Mouse (Mus musculus): ENCODE results near the gene Gcg. TPM values are rescaled to one million over a fixed set of nuclear protein-coding genes. Genes with fewer than 3 reads are reported as not detected.

Gene Gcg
- 0.18 TPM in 1 of 2 replicates, not detected in the other for polyA plus RNA-seq (2016; fragmentation: Nextera tagmentation; extraction: Ambion mirVana)

DNA sequence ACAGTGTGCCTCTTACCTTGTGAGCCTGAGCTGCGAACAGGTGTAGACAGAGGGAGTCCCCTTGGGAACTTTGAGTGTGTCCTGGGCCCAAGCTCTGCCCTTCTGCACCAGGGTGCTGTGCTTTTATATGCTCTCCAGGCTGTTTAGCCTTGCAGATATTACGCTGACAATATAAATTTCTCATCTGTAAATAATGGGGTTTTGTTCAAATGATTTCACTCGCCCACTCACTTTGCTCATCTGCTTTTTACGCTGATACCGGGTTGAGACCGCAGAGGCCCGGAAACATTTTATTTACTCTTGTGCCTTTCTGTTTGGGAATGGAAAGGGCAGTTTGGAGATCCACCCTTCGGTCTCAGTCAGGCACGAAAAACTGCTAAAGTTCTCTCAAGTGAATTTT, at the start of gene Gcg:
Gene Gcg, minus strand, starts transcription at position 101 of the 400 bp plus-strand sequence.
- Histone ChIP-seq H3K36me3 (no peaks in the 10 kb centered on the region), H3K27me3 (ENCODE audit: low read depth, poor library complexity, severe bottlenecking) (no peaks in the 10 kb centered on the region), H3K27ac (no peak within 1 kb of the TSS), H3K9me3 (replicated peaks) (no peaks in the 10 kb centered on the region), H3K4me1 (no peaks in the 10 kb centered on the region), H3K4me3 (no peak within 1 kb of the TSS)
- WGBS, result 93% methylated on average over 9 of the region's 9 CpGs
- DNase-seq (ENCODE audit: low spot score), result no peak

DNA sequence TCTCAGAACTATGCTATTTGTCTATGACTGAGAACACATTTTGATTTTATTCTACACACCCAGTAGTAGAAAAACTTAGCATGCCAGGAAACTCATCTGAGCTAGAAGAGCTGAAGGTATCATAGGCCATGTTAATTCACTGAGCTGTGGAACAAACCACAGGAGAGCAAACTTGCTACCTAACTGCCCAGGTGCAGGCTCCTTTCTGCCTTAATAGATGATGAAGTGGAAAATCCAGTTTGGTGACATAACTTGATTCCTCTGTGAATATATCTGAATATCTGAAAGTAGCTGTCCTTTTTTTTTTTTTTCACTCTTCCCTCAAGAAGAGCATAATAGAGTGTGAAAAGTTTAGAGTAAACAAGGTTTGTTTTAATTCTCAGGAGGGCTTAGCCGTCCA, 47.6 kb upstream of the Gcg start:
- no peaks in the 10 kb centered on the region for H3K27me3 ChIP-seq (ENCODE audit: low read depth, poor library complexity, severe bottlenecking)
- no peaks in the 10 kb centered on the region for H3K36me3 ChIP-seq
- H3K9me3 ChIP-seq (replicated peaks), result no peaks in the 10 kb centered on the region
- DNase-seq (ENCODE audit: low spot score), result no peak
- no peak overlapping the region for H3K27ac ChIP-seq
- WGBS, result 67% methylated on average over 1 of the region's 1 CpGs
- H3K4me1 ChIP-seq, result no peaks in the 10 kb centered on the region
- no peak overlapping the region for H3K4me3 ChIP-seq

DNA sequence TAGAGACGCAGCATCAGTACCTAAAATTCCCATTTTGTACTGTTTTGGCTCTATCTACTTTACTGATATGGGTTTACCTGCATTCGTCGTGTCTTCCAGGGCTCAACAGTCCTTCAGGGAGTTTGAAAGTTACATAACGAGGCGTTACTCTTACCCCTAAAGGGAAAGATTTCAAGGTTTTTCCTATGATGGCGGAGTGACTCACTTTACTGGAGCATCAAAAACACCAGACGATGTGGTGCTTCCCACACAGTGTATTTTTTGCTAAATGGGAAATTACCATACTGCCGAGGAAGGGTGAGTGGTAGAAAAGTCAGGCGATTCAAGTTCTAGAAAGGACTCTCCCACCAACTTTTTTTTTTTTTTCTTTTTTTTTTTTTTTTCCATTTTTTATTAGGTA, 42.9 kb upstream of the Gcg start:
- H3K4me3 ChIP-seq, result no peak overlapping the region
- WGBS, result 89% methylated on average over 9 of the region's 9 CpGs
- H3K27me3 ChIP-seq (ENCODE audit: low read depth, poor library complexity, severe bottlenecking), result no peaks in the 10 kb centered on the region
- H3K9me3 ChIP-seq (replicated peaks), result no peaks in the 10 kb centered on the region
- no peak for DNase-seq (ENCODE audit: low spot score)
- no peaks in the 10 kb centered on the region for H3K4me1 ChIP-seq
- H3K36me3 ChIP-seq, result no peaks in the 10 kb centered on the region
- no peak overlapping the region for H3K27ac ChIP-seq

DNA sequence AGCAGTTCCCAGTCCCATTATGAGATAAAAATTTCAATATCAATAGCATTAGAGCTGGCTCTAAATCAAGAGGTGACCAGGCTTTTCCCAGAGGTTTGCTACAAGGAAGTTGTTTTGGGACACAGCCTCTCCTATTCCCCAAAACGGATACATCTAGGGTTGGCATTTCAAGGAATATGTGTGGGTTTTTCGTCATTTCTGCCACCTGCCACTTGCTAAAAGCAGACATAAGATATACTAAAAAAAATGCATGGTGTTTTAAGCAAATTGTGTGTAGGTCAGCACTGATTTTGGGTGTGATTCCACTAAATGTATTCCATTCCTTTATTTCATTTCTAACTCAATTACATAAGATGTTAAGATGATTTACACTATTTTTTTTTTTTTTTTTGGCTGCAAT, 34.3 kb upstream of the Gcg start:
- Histone ChIP-seq H3K36me3 (no peaks in the 10 kb centered on the region), H3K27me3 (ENCODE audit: low read depth, poor library complexity, severe bottlenecking) (no peaks in the 10 kb centered on the region), H3K27ac (no peak overlapping the region), H3K4me1 (no peaks in the 10 kb centered on the region), H3K9me3 (replicated peaks) (no peaks in the 10 kb centered on the region), H3K4me3 (no peak overlapping the region)
- DNase-seq (ENCODE audit: low spot score), result no peak
- WGBS, result 84% methylated on average over 2 of the region's 2 CpGs

DNA sequence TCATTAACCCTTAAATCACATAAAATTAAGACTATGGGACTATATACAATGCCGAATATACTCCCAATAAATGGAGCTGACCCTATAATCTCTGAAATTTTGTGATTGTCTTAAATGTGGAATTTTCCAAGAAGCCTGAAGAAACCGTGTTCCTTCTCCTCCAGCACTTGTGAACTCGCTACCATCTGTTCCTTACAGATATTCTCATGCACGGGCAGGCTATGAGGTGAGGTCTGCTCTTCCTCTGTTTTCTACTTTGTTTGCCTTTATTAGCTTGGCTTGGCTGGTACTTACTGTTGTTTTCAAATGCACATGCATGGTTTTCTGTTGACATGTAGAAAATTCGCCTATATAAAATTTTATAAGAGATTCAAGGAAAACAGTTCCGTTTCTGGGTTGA, 31.0 kb upstream of the Gcg start:
- Histone ChIP-seq H3K36me3 (no peaks in the 10 kb centered on the region), H3K9me3 (replicated peaks) (no peaks in the 10 kb centered on the region), H3K4me1 (no peaks in the 10 kb centered on the region), H3K27ac (no peak overlapping the region), H3K4me3 (no peak overlapping the region), H3K27me3 (ENCODE audit: low read depth, poor library complexity, severe bottlenecking) (no peaks in the 10 kb centered on the region)
- 88% methylated on average over 6 of the region's 6 CpGs for WGBS
- DNase-seq (ENCODE audit: low spot score), result no peak

DNA sequence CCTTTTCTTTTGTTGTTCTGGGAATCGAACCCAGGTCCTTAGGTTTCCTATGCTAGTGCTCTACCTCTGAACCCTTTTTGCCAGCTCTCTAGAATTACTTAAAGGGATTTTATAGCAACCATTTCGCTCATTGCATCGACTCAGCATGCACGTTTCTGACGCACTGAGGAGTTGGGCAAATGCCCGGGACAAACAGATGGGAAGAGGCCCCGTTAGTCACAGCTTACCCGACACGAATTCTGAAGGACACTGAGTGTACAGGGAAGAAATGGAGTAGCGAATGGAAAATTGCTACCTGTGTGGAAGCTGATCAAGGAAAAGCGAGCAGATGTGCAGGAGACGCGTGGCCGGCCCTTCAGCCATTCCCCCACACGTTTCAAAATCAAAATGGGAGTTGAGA, 30.0 kb upstream of the Gcg start:
- no peaks in the 10 kb centered on the region for H3K36me3 ChIP-seq
- H3K4me1 ChIP-seq, result no peaks in the 10 kb centered on the region
- H3K27me3 ChIP-seq (ENCODE audit: low read depth, poor library complexity, severe bottlenecking), result no peaks in the 10 kb centered on the region
- 91% methylated on average over 15 of the region's 15 CpGs for WGBS
- no peak overlapping the region for H3K4me3 ChIP-seq
- no peak for DNase-seq (ENCODE audit: low spot score)
- H3K9me3 ChIP-seq (replicated peaks), result no peaks in the 10 kb centered on the region
- H3K27ac ChIP-seq, result no peak overlapping the region

DNA sequence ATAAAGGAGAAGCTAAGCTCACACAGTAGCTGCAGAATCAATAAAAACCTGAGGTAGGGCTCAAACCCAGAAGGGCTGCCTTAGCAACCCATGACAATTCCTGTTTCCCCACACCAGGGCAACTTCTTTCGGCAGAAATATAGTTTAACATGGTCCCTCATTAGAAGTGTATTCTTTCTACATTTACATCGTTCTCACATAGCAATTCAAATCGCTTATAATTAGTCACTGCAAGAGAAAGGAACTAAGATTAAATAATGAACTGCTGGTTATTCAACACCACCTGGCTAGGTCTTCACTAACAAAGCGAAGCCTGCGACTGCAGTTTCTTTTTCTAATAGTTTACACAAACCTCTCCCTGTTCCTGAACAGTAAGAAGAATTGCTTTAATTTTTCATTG, 23.7 kb upstream of the Gcg start:
- DNase-seq (ENCODE audit: low spot score), result no peak
- H3K27me3 ChIP-seq (ENCODE audit: low read depth, poor library complexity, severe bottlenecking), result no peaks in the 10 kb centered on the region
- H3K27ac ChIP-seq, result no peak overlapping the region
- H3K36me3 ChIP-seq, result no peaks in the 10 kb centered on the region
- no peaks in the 10 kb centered on the region for H3K4me1 ChIP-seq
- H3K9me3 ChIP-seq (replicated peaks), result no peaks in the 10 kb centered on the region
- 91% methylated on average over 5 of the region's 5 CpGs for WGBS
- no peak overlapping the region for H3K4me3 ChIP-seq

DNA sequence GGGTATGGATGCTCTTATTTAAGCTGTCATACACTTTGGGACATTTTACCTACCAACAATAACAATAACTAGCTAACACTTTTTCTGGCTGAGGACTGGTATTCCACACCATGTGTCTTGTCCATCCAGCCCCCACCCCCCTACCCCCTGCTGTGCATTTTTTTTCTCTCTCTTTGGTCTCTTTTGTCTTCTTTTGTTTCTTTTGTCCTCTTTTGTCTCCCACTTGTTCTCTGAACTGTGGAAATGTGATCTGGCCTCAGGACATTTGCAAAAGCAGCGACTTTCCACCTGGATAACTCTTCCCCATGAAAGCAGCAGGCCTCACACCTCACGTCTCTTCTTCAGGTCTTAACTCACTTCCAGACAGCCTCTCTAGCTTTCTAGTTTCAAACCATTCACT, 23.0 kb upstream of the Gcg start:
- Histone ChIP-seq H3K27ac (no peak overlapping the region), H3K36me3 (no peaks in the 10 kb centered on the region), H3K9me3 (replicated peaks) (no peaks in the 10 kb centered on the region), H3K4me1 (no peaks in the 10 kb centered on the region), H3K4me3 (no peak overlapping the region), H3K27me3 (ENCODE audit: low read depth, poor library complexity, severe bottlenecking) (no peaks in the 10 kb centered on the region)
- DNase-seq (ENCODE audit: low spot score), result no peak
- WGBS, result 62% methylated on average over 2 of the region's 2 CpGs

DNA sequence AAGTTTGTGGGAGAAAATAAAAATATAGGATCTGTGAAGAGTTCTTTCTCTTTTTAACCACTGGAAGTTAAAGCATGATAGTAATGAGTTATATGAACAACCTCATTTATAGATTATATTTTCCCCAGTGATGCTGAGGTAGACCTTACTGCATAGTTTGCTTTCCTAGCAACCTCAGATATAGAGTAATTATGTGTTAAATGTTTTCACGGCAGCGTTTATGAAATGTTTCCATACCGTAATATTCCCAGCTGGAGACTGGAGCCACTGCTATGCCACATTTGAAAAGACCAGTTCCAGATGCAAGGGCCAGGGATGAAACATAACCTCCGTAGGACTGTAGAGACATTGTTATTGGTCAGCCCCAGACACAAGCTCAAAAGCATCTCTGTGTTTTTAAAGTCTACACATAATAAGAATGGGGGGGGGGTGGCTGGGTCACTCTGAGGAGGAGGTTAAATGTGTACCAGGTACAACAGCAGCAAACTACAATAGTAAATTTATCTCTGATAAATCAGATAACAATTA, 20.9 kb upstream of the Gcg start:
- H3K27me3 ChIP-seq (ENCODE audit: low read depth, poor library complexity, severe bottlenecking), result no peaks in the 10 kb centered on the region
- H3K36me3 ChIP-seq, result no peaks in the 10 kb centered on the region
- WGBS, result 92% methylated on average over 4 of the region's 4 CpGs
- no peaks in the 10 kb centered on the region for H3K9me3 ChIP-seq (replicated peaks)
- H3K4me1 ChIP-seq, result no peaks in the 10 kb centered on the region
- H3K27ac ChIP-seq, result no peak overlapping the region
- no peak overlapping the region for H3K4me3 ChIP-seq
- no peak for DNase-seq (ENCODE audit: low spot score)

DNA sequence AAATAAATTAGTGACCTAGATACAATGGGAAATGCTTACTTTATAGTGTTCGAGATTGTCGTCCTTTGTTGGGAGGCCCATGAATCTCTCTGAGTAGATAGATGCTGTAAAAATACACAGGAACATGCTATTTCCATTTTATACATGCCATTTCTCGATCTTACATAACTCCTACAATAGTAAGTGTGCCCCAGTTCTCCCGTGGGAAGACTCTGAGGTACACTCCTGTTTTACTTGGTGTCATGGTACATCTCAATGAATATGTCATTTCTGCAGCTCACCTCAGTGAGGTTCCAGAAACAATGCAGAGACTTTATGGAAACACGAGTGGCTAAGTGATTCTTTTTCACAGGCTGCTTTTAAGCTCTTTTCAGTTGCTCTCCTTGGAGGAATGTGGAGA, 19.9 kb upstream of the Gcg start:
- Histone ChIP-seq H3K9me3 (replicated peaks) (no peaks in the 10 kb centered on the region), H3K27ac (no peak overlapping the region), H3K4me3 (no peak overlapping the region), H3K27me3 (ENCODE audit: low read depth, poor library complexity, severe bottlenecking) (no peaks in the 10 kb centered on the region), H3K36me3 (no peaks in the 10 kb centered on the region), H3K4me1 (no peaks in the 10 kb centered on the region)
- DNase-seq (ENCODE audit: low spot score), result no peak
- WGBS, result 82% methylated on average over 5 of the region's 5 CpGs

DNA sequence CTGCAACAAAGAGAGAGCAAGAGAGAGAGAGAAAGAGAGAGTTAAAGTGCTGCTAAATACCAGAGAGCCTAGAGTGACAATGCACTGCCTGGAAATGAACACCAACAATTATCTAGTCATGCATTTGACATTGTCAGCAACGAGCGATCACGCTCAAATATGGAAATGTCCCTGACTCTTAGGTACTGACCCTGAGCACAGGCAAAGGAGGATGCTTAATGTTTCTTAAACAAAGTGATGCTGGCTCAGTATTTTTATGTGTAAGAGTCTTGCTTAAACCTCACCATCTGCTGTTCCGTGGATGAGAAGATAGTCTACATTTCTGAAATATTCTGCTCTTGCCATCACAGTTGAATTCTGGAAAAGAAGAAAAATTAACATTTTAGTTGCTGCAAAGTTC, 19.1 kb upstream of the Gcg start:
- Histone ChIP-seq H3K27ac (no peak overlapping the region), H3K4me3 (no peak overlapping the region), H3K9me3 (replicated peaks) (no peaks in the 10 kb centered on the region), H3K4me1 (no peaks in the 10 kb centered on the region), H3K27me3 (ENCODE audit: low read depth, poor library complexity, severe bottlenecking) (no peaks in the 10 kb centered on the region), H3K36me3 (no peaks in the 10 kb centered on the region)
- DNase-seq (ENCODE audit: low spot score), result no peak
- WGBS, result 92% methylated on average over 4 of the region's 4 CpGs

DNA sequence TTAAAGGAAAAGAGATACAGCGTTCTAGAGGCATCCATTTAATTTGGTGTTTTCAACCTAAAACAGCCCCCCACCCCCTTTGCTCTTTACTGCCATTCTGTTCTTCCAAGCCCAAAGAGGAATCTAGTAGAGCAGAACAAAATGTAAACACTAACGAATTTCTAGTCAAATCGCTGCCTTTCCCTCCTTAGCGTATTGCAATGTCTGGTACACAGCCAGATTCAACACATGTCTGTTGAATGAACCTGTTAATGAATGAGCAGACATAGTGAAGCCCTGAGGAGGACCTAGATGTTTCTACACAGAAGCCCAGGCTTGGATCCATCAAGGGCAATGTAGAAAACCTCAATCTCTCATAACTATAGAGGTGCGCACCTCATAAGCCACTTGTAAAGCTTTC, 15.4 kb upstream of the Gcg start:
- Histone ChIP-seq H3K4me1 (no peaks in the 10 kb centered on the region), H3K9me3 (replicated peaks) (no peaks in the 10 kb centered on the region), H3K27me3 (ENCODE audit: low read depth, poor library complexity, severe bottlenecking) (no peaks in the 10 kb centered on the region), H3K4me3 (no peak overlapping the region), H3K27ac (no peak overlapping the region), H3K36me3 (no peaks in the 10 kb centered on the region)
- DNase-seq (ENCODE audit: low spot score), result no peak
- WGBS, result 92% methylated on average over 5 of the region's 5 CpGs

DNA sequence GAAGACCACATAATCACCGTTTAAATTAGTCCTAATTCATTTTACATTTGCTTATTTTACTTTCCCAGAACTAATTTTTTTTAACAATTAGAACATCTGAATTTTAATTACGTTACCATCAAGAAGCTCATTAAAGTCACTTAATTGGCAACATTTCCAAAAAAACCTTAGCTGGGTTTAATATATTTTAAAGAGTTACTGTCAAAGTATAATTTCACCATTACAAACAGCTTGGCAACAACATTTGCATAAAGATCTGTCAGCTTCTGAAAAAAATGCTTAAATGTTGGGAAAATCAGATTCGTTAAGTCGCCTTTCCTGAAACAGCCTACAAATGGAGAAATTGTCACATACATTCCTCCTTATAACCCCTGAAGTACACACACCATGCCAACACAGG, 14.6 kb upstream of the Gcg start:
- H3K4me3 ChIP-seq, result no peak overlapping the region
- H3K27me3 ChIP-seq (ENCODE audit: low read depth, poor library complexity, severe bottlenecking), result no peaks in the 10 kb centered on the region
- no peaks in the 10 kb centered on the region for H3K9me3 ChIP-seq (replicated peaks)
- no peaks in the 10 kb centered on the region for H3K36me3 ChIP-seq
- H3K27ac ChIP-seq, result no peak overlapping the region
- DNase-seq (ENCODE audit: low spot score), result no peak
- WGBS, result 91% methylated on average over 4 of the region's 4 CpGs
- H3K4me1 ChIP-seq, result no peaks in the 10 kb centered on the region

DNA sequence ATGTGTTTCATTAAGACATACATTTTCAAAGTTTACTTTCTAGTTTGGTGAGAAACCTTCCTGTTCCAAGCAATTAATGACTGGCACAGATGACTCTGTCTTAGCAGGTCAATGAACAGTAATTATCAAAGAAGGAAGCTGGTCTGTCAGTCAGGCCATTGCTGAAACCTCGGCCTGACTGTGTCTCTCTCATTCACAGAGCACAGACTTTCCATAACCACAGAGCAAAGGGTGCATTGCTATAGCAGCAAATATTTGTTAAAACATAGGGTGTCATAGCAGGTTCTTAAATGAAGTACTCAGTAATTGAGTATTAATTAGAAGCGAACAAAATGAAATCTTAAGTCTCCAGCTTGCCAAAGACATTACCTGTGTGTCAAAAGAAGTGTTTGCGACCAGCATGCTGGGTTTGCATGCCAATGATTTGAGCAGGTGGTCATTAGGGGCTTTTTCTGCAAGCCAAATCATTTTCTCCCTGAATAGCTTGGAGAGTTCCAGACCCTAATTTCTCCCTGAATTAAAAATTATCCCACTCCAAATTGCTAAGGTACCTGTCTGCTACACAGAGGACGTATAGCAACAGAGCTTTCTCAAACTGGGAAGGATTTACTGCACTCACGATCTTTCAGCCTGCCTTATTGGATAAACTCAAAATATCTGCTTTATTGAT, 14.0 kb upstream of the Gcg start:
- WGBS, result 84% methylated on average over 5 of the region's 5 CpGs
- Histone ChIP-seq H3K4me1 (no peaks in the 10 kb centered on the region), H3K27ac (no peak overlapping the region), H3K27me3 (ENCODE audit: low read depth, poor library complexity, severe bottlenecking) (no peaks in the 10 kb centered on the region), H3K4me3 (no peak overlapping the region), H3K9me3 (replicated peaks) (no peaks in the 10 kb centered on the region), H3K36me3 (no peaks in the 10 kb centered on the region)
- no peak for DNase-seq (ENCODE audit: low spot score)
